Mouse (Mus musculus): ENCODE data around the gene Fam234a. TPM values are rescaled to one million over a fixed set of nuclear protein-coding genes. Genes with fewer than 3 reads are reported as not detected.

The Fam234a gene
- polyA plus RNA-seq, 1 experiment = 22.9 TPM

- H3K36me3 ChIP-seq (ENCODE audit: control insufficient read depth, insufficient read depth, low read length) = peaks cover 4% of the 10 kb centered on the region; the same call in 1 of the 2 replicates
- no peaks in the 10 kb centered on the region for H3K27me3 ChIP-seq (ENCODE audit: control insufficient read depth, insufficient read depth, low read length)
- H3K4me1 ChIP-seq (ENCODE audit: control insufficient read depth, insufficient read depth, insufficient read length) = no peaks in the 10 kb centered on the region
- peak overlapping the region; percentile 99; the same call in 1 of the 2 replicates for H3K4me3 ChIP-seq (ENCODE audit: extremely low read depth, insufficient read depth, insufficient read length)
- 43% methylated on average over 4 of the region's 4 CpGs for WGBS
- no peak overlapping the region for H3K27ac ChIP-seq (ENCODE audit: insufficient read depth, low read length)
- no peak for TF ChIP-seq CTCF (IDR thresholded peaks at IDR 0.05; ENCODE audit: extremely low read depth, insufficient read depth, insufficient read length, insufficient replicate concordance)
- DNase-seq (ENCODE audit: low read depth in 1 of 2, low spot score in 2 of 2) = no peak
Measured at GRCm38 (mm10) chr17:26251886-26252538, 8.0 kb upstream of the Fam234a start.

DNA sequence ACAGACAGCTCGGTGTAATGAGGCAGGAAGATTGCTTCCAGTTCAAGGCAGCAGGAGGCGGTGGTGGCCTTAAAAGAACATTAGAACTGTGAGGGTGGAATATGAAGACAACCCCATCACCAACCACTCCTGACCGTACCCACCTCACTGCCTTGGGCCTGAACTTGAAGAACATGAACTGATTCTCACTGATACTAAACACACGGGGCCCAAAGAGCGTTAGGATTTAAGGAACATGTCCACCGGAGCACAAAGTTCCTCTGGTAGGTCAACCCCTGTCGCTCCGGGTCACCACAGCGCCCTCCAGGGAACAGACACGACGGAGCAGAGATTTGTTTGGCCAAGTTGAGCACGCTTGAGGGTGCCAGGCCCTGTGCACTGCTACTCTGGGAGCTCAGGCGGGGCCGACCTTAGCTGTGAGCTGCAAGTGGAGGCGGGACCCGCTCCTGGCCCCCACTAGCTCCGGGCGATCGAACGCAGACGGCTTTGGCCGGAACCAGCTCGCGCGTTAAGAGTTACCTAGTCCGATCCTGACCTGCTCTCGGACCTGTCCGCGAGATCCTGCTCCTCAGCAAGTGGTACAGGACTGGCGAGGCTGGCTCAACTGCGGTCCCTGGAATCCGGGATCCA, 456 bp downstream of the Fam234a start:
- TF ChIP-seq POLR2A (IDR thresholded peaks at IDR 0.05; ENCODE audit: low read depth, low read length) (no peak), CTCF (IDR thresholded peaks at IDR 0.05; ENCODE audit: extremely low read depth, insufficient read depth, insufficient read length, insufficient replicate concordance) (0 out of 2 replicates have a peak, but pooled peaks have one; percentile 21)
- peaks cover 5% of the 10 kb centered on the region; the same call in 1 of the 2 replicates for H3K4me1 ChIP-seq (ENCODE audit: control insufficient read depth, insufficient read depth, insufficient read length)
- no peaks in the 10 kb centered on the region for H3K27me3 ChIP-seq (ENCODE audit: control insufficient read depth, insufficient read depth, low read length)
- DNase-seq (ENCODE audit: low read depth in 1 of 2, low spot score in 2 of 2) = peak; percentile 51 to 60
- WGBS = under 1% methylated on average over 32 of the region's 32 CpGs
- H3K4me3 ChIP-seq (ENCODE audit: extremely low read depth, insufficient read depth, insufficient read length) = peak overlapping the region; percentile 68
- H3K36me3 ChIP-seq (ENCODE audit: control insufficient read depth, insufficient read depth, low read length) = no peaks in the 10 kb centered on the region
- peak overlapping the region; percentile 51 for H3K27ac ChIP-seq (ENCODE audit: insufficient read depth, low read length)

DNA sequence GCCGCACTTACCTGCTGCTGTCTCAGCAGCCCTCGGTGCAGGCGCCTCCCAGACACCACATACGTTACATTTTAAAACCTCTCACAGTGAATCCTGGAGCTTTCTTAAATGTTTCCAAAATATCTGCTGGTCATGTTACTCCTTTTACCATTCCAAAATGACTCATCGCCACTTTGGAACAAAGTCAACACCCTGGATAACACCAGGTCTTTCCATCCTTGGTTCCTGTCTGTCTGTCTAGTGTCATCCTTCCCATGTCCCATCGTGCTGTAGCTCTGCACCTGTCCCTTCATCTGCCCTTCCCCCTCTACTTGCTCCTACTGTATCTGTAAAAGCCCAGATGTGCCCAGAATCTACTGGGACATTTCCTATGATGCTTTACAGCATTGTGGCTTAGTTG, 3.1 kb downstream of the Fam234a start:
- no peak for TF ChIP-seq POLR2A (IDR thresholded peaks at IDR 0.05; ENCODE audit: low read depth, low read length)
- TF ChIP-seq CTCF (IDR thresholded peaks at IDR 0.05; ENCODE audit: extremely low read depth, insufficient read depth, insufficient read length, insufficient replicate concordance) = no peak
- WGBS = 87% methylated on average over 6 of the region's 6 CpGs
- Histone ChIP-seq H3K27me3 (ENCODE audit: control insufficient read depth, insufficient read depth, low read length) (no peaks in the 10 kb centered on the region), H3K36me3 (ENCODE audit: control insufficient read depth, insufficient read depth, low read length) (no peaks in the 10 kb centered on the region), H3K4me3 (ENCODE audit: extremely low read depth, insufficient read depth, insufficient read length) (no peak overlapping the region), H3K4me1 (ENCODE audit: control insufficient read depth, insufficient read depth, insufficient read length) (peaks cover 5% of the 10 kb centered on the region; the same call in 1 of the 2 replicates), H3K27ac (ENCODE audit: insufficient read depth, low read length) (no peak overlapping the region)
- no peak for DNase-seq (ENCODE audit: low read depth in 1 of 2, low spot score in 2 of 2)

DNA sequence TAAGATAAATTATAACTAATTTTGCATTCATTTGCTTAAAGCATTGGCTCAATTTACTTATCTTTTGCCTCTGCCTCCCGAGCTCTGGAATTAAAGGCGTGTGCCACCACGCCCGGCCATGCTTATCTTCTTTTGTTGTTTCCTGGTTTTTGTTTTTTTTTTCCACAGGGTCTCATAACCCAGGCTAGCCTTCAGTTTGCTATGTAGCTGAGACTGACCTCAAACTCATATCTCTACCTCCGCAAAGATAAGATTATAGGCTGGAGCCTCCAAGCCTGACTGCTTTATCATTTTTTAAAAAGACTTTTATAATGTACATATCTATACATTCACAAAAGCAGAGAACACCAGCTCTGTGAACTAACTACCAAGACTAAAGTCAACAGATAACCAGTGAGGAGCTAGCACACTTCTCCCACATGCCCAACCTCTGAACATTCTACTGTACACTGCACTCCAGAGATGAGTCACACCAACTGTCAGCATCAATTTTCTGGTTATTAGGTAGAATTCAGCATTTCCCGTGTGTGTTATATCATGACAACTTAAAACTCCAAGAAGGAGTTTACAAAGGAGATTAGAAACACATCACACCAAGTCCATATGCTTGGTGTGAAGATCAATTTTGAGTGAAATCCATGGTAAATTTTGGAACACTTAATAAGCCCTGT, 3.8 kb downstream of the Fam234a start:
- Histone ChIP-seq H3K27ac (ENCODE audit: insufficient read depth, low read length) (no peak overlapping the region), H3K4me1 (ENCODE audit: control insufficient read depth, insufficient read depth, insufficient read length) (peaks cover 5% of the 10 kb centered on the region; the same call in 1 of the 2 replicates), H3K27me3 (ENCODE audit: control insufficient read depth, insufficient read depth, low read length) (no peaks in the 10 kb centered on the region), H3K36me3 (ENCODE audit: control insufficient read depth, insufficient read depth, low read length) (no peaks in the 10 kb centered on the region), H3K4me3 (ENCODE audit: extremely low read depth, insufficient read depth, insufficient read length) (no peak overlapping the region)
- DNase-seq (ENCODE audit: low read depth in 1 of 2, low spot score in 2 of 2) = no peak
- WGBS = 77% methylated on average over 6 of the region's 6 CpGs
- TF ChIP-seq POLR2A (IDR thresholded peaks at IDR 0.05; ENCODE audit: low read depth, low read length) (no peak), CTCF (IDR thresholded peaks at IDR 0.05; ENCODE audit: extremely low read depth, insufficient read depth, insufficient read length, insufficient replicate concordance) (no peak)

DNA sequence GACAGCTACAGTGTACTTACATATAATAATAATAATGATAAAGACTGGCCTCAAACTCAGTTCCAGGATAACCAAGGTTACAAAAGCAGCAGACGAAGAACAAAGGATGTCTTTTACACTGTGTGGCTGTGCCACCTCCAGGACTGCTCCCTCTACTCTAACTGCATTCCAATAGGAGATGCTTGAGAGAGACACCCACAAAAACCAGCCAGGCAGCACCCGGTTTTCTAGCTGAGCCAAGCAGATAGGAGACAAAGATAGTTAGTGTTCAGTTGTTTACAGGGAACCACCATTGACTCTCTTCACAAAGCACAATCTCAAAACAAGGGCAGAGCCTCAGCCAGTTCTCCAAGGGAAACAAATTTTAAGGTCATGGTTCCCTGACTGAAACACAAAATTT, 4.5 kb downstream of the Fam234a start:
- 70% methylated on average over 2 of the region's 2 CpGs for WGBS
- Histone ChIP-seq H3K4me3 (ENCODE audit: extremely low read depth, insufficient read depth, insufficient read length) (no peak overlapping the region), H3K36me3 (ENCODE audit: control insufficient read depth, insufficient read depth, low read length) (no peaks in the 10 kb centered on the region), H3K27me3 (ENCODE audit: control insufficient read depth, insufficient read depth, low read length) (no peaks in the 10 kb centered on the region), H3K27ac (ENCODE audit: insufficient read depth, low read length) (no peak overlapping the region), H3K4me1 (ENCODE audit: control insufficient read depth, insufficient read depth, insufficient read length) (peaks cover 5% of the 10 kb centered on the region; the same call in 1 of the 2 replicates)
- no peak for DNase-seq (ENCODE audit: low read depth in 1 of 2, low spot score in 2 of 2)
- TF ChIP-seq POLR2A (IDR thresholded peaks at IDR 0.05; ENCODE audit: low read depth, low read length) = no peak
- TF ChIP-seq CTCF (IDR thresholded peaks at IDR 0.05; ENCODE audit: extremely low read depth, insufficient read depth, insufficient read length, insufficient replicate concordance) = no peak

DNA sequence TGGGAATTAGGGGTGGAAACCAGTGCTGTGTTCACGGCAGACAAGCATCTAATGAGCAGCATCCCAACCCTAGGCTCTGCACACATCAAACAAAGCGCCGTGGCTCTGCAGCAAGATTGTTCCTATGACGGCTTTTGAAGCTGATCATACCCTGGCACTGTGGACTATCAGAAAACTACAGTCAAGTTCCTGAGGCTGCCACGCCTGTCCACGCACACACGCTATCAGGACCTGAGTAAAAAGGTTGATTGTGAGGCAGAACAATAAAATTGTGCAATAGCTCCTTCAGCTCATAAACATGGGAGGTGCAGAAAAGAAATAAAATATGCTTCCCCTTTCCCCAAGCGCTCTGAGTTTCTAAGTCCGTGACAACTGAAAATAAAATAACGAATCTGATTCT, 6.4 kb downstream of the Fam234a start:
- TF ChIP-seq POLR2A (IDR thresholded peaks at IDR 0.05; ENCODE audit: low read depth, low read length) (no peak), CTCF (IDR thresholded peaks at IDR 0.05; ENCODE audit: extremely low read depth, insufficient read depth, insufficient read length, insufficient replicate concordance) (no peak)
- H3K4me3 ChIP-seq (ENCODE audit: extremely low read depth, insufficient read depth, insufficient read length) = no peak overlapping the region
- no peaks in the 10 kb centered on the region; the same call in 1 of the 2 replicates for H3K4me1 ChIP-seq (ENCODE audit: control insufficient read depth, insufficient read depth, insufficient read length)
- no peaks in the 10 kb centered on the region for H3K27me3 ChIP-seq (ENCODE audit: control insufficient read depth, insufficient read depth, low read length)
- H3K36me3 ChIP-seq (ENCODE audit: control insufficient read depth, insufficient read depth, low read length) = no peaks in the 10 kb centered on the region
- no peak for DNase-seq (ENCODE audit: low read depth in 1 of 2, low spot score in 2 of 2)
- H3K27ac ChIP-seq (ENCODE audit: insufficient read depth, low read length) = no peak overlapping the region
- WGBS = 49% methylated on average over 10 of the region's 10 CpGs
